Mouse (Mus musculus): ENCODE results near the gene Golph3l. TPM values are rescaled to one million over a fixed set of nuclear protein-coding genes. Genes with fewer than 3 reads are reported as not detected.

Gene Golph3l
- polyA plus RNA-seq, 1 experiment: 27.6 TPM

DNA sequence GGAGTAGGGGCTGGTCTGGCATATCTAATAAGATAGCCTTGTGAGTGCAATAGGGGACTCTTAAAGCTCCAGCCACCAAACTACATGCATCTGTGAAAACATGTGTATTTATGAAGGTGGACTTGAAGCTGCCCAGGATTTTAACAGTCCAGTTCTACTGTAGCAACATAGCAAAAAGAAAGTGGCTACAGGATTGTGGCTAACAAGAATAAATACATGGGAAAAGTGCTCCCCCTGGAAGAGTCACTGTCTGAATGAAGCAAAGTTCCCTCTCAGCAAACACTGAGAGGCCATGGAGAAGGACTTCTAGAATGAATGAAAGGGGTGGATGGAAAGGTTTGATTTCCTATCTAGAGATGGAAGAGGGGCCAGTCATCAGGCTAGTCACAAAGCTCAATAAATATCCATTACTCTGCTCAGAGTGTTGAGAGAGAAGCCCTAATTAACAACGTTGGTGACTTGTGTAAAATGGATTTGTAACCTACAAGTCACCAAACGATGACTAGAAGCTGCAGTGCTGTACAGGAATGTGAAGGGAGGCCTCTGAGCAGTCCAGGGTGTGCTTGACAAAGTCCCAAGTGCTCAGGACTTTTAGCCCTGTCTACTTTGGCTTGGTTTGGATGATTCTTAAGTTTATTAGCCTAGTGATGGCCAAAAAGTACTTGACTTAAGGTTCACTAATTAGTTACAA, 72.2 kb downstream of the Golph3l start:
- TF ChIP-seq POLR2A (IDR thresholded peaks at IDR 0.05; ENCODE audit: low read depth, low read length) (no peak), CTCF (IDR thresholded peaks at IDR 0.05; ENCODE audit: borderline replicate concordance, insufficient read depth, low read length) (no peak)

DNA sequence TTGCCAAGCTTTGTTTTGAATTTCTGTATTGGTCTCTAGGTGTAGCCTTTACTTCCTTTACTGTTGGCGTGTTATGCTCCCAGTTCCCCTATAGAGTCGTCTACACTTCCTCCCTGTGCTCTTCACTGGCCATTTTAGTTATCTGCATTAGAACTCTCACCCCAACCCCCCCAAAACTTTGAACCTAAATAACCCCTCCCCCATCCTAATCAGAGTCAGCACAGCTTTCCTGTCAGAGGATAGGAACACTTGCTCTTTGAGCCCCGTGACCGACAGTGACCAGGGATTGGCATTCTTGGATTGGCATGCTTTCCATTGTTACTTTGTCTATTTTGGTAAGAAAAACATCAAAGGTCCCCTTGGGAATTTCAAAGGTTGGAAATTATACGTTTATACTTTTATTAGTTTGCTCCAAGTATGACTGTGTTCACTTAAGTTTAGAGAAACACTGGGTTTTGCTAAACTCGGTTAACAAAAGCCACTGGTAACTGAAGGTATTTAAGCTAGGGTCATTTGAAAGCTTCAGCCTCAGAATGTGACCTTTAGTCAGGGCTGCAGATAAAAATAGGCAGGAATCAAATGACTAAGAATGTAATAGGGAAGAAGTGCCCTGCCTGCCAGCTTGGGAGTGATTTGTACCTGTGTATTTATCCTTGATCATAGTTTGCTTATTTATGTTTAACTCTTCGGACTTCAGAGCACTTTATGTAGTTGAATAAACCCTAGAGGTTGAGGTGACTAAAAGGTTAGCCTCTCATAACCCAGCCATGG, 73.4 kb downstream of the Golph3l start:
- Histone ChIP-seq H3K4me3 (ENCODE audit: insufficient read depth, low read length) (peak overlapping the region; percentile 45), H3K4me1 (ENCODE audit: control insufficient read depth, insufficient read depth, low read length) (peaks cover 29% of the 10 kb centered on the region), H3K27ac (ENCODE audit: insufficient read depth, low read length) (peak overlapping the region; percentile 62)
- TF ChIP-seq POLR2A (IDR thresholded peaks at IDR 0.05; ENCODE audit: low read depth, low read length) (no peak), CTCF (IDR thresholded peaks at IDR 0.05; ENCODE audit: borderline replicate concordance, insufficient read depth, low read length) (no peak)

More for the DNA sequence above, 72.2 kb downstream of the Golph3l start:
- Histone ChIP-seq H3K4me3 (ENCODE audit: insufficient read depth, low read length) (peak overlapping the region; percentile 82), H3K4me1 (ENCODE audit: control insufficient read depth, insufficient read depth, low read length) (peaks cover 22% of the 10 kb centered on the region), H3K27ac (ENCODE audit: insufficient read depth, low read length) (peak overlapping the region; percentile 78)

- Histone ChIP-seq H3K27ac (ENCODE audit: insufficient read depth, low read length) (peak overlapping the region; percentile 62), H3K4me1 (ENCODE audit: control insufficient read depth, insufficient read depth, low read length) (peaks cover 35% of the 10 kb centered on the region), H3K4me3 (ENCODE audit: insufficient read depth, low read length) (peak overlapping the region; percentile 45)
- TF ChIP-seq CTCF (IDR thresholded peaks at IDR 0.05; ENCODE audit: borderline replicate concordance, insufficient read depth, low read length) (no peak), POLR2A (IDR thresholded peaks at IDR 0.05; ENCODE audit: low read depth, low read length) (no peak)
Measured at GRCm38 (mm10) chr3:95662724-95663449, 74.2 kb downstream of the Golph3l start.

DNA sequence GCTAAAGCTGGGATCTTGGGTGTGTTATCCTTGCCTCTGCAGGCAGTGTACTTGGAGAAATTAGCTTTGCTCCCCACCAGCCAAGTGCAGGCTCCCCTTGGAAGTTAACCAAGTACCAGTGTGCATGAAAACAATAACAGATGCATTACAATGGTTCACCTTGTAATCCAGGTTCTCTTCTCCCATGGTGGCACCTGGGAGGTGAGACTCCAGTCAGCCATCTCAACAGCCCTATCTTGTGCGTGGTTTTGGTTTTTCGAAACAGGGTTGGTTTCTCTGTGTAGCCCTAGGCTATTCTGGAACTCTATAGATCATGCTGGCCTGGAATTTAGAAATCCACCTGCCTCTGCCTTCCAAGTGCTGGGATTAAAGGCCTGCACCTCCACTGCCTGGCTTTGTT, 74.8 kb downstream of the Golph3l start:
- Histone ChIP-seq H3K4me3 (ENCODE audit: insufficient read depth, low read length) (0 out of 2 replicates have a peak overlapping the region, but pooled peaks have one; percentile 2), H3K27ac (ENCODE audit: insufficient read depth, low read length) (peak overlapping the region; percentile 60), H3K4me1 (ENCODE audit: control insufficient read depth, insufficient read depth, low read length) (peaks cover 36% of the 10 kb centered on the region)
- TF ChIP-seq CTCF (IDR thresholded peaks at IDR 0.05; ENCODE audit: borderline replicate concordance, insufficient read depth, low read length) (no peak), POLR2A (IDR thresholded peaks at IDR 0.05; ENCODE audit: low read depth, low read length) (0 out of 2 replicates have a peak, but pooled peaks have one; percentile 36)

DNA sequence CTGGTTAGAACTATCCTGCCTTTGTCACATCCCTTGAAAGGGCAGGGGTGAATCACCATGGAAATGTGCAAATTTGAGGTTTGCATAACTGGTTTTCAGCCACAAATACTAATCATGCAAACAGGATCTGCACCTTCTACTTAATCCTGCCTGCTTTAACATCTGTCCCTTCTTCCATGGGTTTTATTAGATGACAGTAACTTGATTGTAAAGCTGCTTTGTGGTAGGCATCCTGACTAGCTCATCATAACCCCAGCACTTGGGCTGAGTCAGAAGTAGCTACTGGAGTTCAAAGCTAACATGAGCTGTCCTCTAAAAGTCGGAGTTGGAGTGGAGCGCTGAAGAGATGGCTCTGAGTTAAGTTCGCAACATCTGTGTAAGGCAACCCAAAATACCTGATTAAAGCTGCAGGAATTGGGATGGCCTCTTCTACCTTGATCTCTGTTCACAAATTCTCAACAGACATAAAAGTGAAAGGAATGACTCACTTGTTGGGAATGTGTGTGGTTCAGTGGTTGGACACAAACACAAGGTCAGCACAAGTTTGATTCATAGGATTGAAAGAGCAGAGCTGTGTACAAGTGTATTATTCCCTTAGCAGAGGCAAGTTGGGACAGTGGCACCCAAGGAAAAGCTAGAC, 75.4 kb downstream of the Golph3l start:
- TF ChIP-seq POLR2A (IDR thresholded peaks at IDR 0.05; ENCODE audit: low read depth, low read length) (no peak; the same call in 1 of the 2 replicates), CTCF (IDR thresholded peaks at IDR 0.05; ENCODE audit: borderline replicate concordance, insufficient read depth, low read length) (no peak)
- peak overlapping the region; percentile 60 for H3K27ac ChIP-seq (ENCODE audit: insufficient read depth, low read length)
- H3K4me1 ChIP-seq (ENCODE audit: control insufficient read depth, insufficient read depth, low read length): peaks cover 39% of the 10 kb centered on the region
- H3K4me3 ChIP-seq (ENCODE audit: insufficient read depth, low read length): no peak overlapping the region

DNA sequence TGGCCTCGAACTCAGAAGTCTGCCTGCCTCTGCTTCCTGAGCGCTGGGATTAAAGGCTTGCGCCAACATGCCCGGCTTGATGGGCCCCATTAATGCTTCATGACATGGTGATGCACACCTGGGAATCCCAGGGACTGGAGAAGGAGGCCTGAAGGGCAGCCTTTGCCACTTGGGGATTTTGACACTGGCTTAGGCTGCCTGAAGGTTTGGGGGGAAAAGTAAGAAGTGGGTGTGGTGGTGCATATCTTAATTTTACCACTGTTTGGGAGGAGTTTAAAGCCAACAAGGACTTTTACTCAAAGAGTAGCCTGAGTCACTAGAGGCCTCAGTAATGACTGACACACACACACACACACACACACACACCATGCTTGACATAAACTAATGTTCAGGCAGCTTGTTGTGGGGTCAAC, 76.2 kb downstream of the Golph3l start:
- peaks cover 39% of the 10 kb centered on the region for H3K4me1 ChIP-seq (ENCODE audit: control insufficient read depth, insufficient read depth, low read length)
- TF ChIP-seq POLR2A (IDR thresholded peaks at IDR 0.05; ENCODE audit: low read depth, low read length): no peak
- TF ChIP-seq CTCF (IDR thresholded peaks at IDR 0.05; ENCODE audit: borderline replicate concordance, insufficient read depth, low read length): no peak
- H3K27ac ChIP-seq (ENCODE audit: insufficient read depth, low read length): peak overlapping the region; percentile 60
- no peak overlapping the region for H3K4me3 ChIP-seq (ENCODE audit: insufficient read depth, low read length)

DNA sequence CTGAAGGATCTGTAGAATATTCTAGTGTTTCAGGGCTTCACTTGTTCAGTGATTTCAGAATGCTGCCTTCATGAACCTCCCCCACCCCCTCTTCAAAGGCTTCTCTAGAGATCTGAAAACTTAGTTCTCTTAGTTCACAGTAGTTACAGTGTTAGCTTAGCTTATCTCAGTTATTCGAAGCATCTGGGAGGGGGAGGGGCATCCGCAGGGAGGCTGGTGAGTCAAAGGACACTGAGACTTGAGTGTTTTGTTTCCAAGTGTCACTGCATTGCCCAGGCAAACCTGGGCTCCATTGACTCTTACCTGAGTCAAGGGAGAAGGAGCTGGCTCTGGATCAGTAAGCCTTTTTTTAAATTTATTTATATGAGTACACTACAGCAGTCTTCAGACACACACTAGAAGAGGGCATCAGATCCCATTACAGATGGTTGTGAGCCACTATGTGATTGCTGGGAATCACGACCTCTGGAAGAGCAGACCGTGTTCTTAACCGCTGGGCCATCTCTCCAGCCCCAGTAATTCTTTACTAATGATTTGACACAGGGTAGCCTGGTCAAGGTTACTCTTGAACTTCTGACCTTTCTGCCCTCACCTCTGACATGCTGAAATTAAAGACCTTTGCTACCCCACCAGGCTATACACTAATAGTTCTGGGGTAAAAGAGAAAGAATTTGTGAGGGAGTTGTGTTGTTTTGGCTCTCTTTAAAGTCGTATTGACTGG, 77.5 kb downstream of the Golph3l start:
- H3K4me3 ChIP-seq (ENCODE audit: insufficient read depth, low read length): no peak overlapping the region
- 0 out of 2 replicates have a peak, but pooled peaks have one; percentile 10 for TF ChIP-seq POLR2A (IDR thresholded peaks at IDR 0.05; ENCODE audit: low read depth, low read length)
- no peak for TF ChIP-seq CTCF (IDR thresholded peaks at IDR 0.05; ENCODE audit: borderline replicate concordance, insufficient read depth, low read length)
- peak overlapping the region; percentile 98 for H3K27ac ChIP-seq (ENCODE audit: insufficient read depth, low read length)
- peaks cover 39% of the 10 kb centered on the region for H3K4me1 ChIP-seq (ENCODE audit: control insufficient read depth, insufficient read depth, low read length)

- TF ChIP-seq CTCF (IDR thresholded peaks at IDR 0.05; ENCODE audit: borderline replicate concordance, insufficient read depth, low read length): no peak
- 0 out of 2 replicates have a peak, but pooled peaks have one; percentile 20 for TF ChIP-seq POLR2A (IDR thresholded peaks at IDR 0.05; ENCODE audit: low read depth, low read length)
- Histone ChIP-seq H3K27ac (ENCODE audit: insufficient read depth, low read length) (peak overlapping the region; percentile 98), H3K4me1 (ENCODE audit: control insufficient read depth, insufficient read depth, low read length) (peaks cover 42% of the 10 kb centered on the region)
Measured at GRCm38 (mm10) chr3:95667521-95667920, 78.8 kb downstream of the Golph3l start.

More at GRCm38 (mm10) chr3:95667521-95667920, 78.8 kb downstream of the Golph3l start:
- no peak overlapping the region for H3K4me3 ChIP-seq (ENCODE audit: insufficient read depth, low read length)
